Mouse (Mus musculus): Measurements from ENCODE around the gene Nfkbia. TPM values are rescaled to one million over a fixed set of nuclear protein-coding genes. Genes with fewer than 3 reads are reported as not detected.

The Nfkbia gene
- polyA plus RNA-seq (2015; fragmentation: Nextera tagmentation; extraction: Ambion mirVana): 48.8 and 52.9 TPM in 2 replicates

DNA sequence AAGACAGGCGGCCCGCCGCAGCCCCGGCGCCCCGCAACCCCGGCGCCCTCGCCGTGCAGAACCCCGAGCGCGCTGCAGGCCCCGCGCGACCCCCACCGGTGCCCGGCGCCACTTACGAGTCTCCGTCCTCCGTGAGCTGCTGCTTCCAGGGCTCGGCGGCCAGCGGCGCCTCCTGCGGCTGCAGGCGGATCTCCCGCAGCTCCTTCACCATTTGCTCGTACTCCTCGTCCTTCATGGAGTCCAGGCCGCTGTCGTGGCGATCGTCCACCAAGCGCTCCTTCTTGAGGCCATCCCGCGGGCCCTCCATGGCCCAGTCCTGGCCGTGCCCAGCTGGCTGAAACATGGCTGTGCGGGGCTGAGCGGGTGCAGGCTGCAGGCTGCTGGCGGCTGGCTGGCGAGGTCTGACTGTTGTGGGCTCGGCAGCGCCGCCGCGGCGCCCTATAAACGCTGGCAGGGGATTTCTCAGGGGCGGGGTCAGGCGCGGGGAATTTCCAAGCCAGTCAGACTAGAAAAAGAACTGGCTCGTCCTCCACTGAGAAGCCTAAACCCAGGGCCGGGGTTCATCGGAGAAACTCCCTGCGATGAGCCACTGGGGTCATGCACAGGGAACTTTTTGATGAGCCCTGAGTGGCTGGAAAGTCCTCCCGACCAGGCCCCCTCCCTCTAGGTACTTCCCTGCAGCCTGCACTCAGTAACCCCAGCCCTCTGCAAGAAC is at the start of gene Nfkbia:
Gene Nfkbia, minus strand, starts transcription at position 464 of the 715 bp plus-strand sequence.
- Histone ChIP-seq H3K4me3 (replicated peaks) (peak within 1 kb of the TSS; percentile 87), H3K27me3 (peaks cover 3% of the 10 kb centered on the region; the same call in 1 of the 2 replicates), H3K36me3 (peaks cover 33% of the 10 kb centered on the region), H3K9me3 (no peaks in the 10 kb centered on the region), H3K27ac (peak within 1 kb of the TSS; percentile 99), H3K4me2 (replicated peaks) (peak within 1 kb of the TSS; percentile 87), H3K4me1 (replicated peaks) (peaks cover 27% of the 10 kb centered on the region), H3K9ac (replicated peaks) (peak within 1 kb of the TSS; percentile 94)
- WGBS: under 1% methylated on average over 49 of the region's 58 CpGs
- ATAC-seq: peak; percentile 95

DNA sequence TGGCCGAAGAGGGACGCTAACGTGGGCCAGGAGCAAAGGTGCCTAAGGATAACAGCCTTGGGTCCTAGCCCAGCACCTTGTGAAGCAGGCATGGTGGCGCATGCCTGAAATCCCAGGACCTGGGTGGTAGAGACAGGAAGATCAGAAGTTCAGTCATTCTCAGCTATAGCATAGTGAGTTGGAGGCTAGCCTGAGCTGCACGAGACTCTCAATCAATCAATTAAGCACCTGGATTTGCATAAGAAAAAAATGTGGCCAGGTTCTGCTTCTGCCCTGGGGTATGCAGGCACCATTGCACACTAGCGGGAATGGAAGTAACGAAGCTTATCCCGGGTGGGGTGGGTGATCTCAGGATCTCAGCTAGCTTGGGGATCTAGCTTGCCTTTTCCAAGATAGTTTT is 46.7 kb upstream of the Nfkbia start:
- Histone ChIP-seq H3K9ac (replicated peaks) (no peak overlapping the region), H3K4me1 (replicated peaks) (peaks cover 20% of the 10 kb centered on the region), H3K4me2 (replicated peaks) (no peak overlapping the region), H3K4me3 (replicated peaks) (no peak overlapping the region), H3K36me3 (no peaks in the 10 kb centered on the region), H3K27me3 (peaks cover 12% of the 10 kb centered on the region; the same call in 1 of the 2 replicates), H3K9me3 (no peaks in the 10 kb centered on the region), H3K27ac (no peak overlapping the region)
- no peak for ATAC-seq
- 46% methylated on average over 8 of the region's 8 CpGs for WGBS

DNA sequence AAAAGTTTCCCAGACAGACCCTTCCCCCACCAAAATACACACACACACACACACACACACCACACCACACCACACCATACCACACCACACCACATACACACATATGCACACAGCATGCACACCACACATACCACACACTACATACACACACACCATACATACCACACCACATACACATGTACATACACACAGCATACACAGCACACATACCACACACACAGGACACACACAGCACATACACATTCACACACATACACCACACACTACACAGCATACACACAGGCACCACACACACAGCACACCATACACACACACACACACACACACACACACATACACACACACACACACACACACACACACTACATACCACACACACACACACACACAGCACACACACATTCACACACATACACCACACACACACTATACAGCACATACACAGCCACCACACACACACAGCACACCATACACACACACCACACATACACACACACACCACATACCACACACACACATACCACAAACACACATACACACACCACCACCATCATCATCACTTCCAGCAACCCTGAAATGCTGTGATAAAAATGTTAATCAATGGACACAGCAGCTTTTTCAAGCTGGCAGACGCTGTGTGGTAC is 46.0 kb upstream of the Nfkbia start:
- Histone ChIP-seq H3K36me3 (no peaks in the 10 kb centered on the region), H3K9ac (replicated peaks) (no peak overlapping the region), H3K4me1 (replicated peaks) (peaks cover 20% of the 10 kb centered on the region), H3K9me3 (no peaks in the 10 kb centered on the region), H3K4me2 (replicated peaks) (no peak overlapping the region), H3K27ac (no peak overlapping the region), H3K4me3 (replicated peaks) (no peak overlapping the region), H3K27me3 (peaks cover 16% of the 10 kb centered on the region; the same call in 1 of the 2 replicates)
- peak; percentile 85 for ATAC-seq
- 82% methylated on average over 1 of the region's 1 CpGs for WGBS

DNA sequence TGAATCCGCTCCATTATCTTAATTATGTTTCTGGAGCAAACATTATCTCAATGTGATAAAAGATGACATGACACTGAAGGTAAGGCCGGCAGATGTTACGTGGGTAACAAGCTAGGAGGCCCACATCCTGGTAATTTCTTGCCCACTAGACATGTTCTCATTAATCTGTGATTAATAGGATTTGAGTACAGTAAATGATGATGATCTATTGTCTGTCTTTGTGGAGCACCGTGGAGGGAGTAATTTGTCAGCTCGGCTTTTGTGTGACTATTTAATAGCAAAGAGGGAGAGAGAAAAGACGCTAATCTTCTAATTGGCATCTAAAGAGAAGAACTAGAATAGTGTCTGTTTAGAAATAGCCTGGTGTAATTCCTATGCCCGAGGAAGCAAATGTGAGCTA is 45.3 kb upstream of the Nfkbia start:
- Histone ChIP-seq H3K36me3 (no peaks in the 10 kb centered on the region), H3K27me3 (peaks cover 16% of the 10 kb centered on the region; the same call in 1 of the 2 replicates), H3K4me2 (replicated peaks) (no peak overlapping the region), H3K4me1 (replicated peaks) (peaks cover 20% of the 10 kb centered on the region), H3K4me3 (replicated peaks) (no peak overlapping the region), H3K27ac (no peak overlapping the region), H3K9ac (replicated peaks) (no peak overlapping the region), H3K9me3 (no peaks in the 10 kb centered on the region)
- 29% methylated on average over 7 of the region's 7 CpGs for WGBS
- no peak for ATAC-seq

DNA sequence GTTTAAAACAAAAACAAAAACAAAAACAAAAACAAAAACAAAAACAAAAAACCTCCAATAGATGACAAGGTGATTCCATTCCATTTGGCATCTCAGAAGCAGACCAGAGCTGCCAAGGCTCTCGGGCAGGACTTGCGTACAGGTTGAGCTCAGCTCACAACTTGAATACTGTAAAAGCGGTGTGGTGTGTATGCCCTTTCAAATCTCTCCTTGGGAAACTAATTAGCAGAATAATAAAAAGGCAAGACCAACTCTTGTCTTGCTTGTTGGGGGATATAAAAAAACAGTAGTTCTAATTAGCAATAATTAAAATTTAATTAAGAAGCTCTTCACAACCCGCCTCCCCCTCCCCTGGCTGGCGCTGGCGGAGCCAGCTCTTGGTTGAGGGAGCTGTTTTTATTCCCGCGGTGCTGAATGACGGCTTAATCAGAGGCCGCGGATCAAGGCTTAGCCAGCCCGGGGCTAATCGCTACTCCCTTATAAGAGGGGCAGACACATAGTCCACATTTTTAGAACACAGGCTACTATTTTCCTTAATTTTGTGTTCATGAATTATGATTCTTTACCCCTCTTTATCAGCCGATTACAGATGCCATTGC is 44.2 kb upstream of the Nfkbia start:
- Histone ChIP-seq H3K9ac (replicated peaks) (no peak overlapping the region), H3K27me3 (peaks cover 16% of the 10 kb centered on the region; the same call in 1 of the 2 replicates), H3K9me3 (no peaks in the 10 kb centered on the region), H3K4me3 (replicated peaks) (no peak overlapping the region), H3K4me2 (replicated peaks) (peak overlapping the region; percentile 34), H3K36me3 (no peaks in the 10 kb centered on the region), H3K27ac (no peak overlapping the region), H3K4me1 (replicated peaks) (peaks cover 20% of the 10 kb centered on the region)
- 5% methylated on average over 14 of the region's 14 CpGs for WGBS
- ATAC-seq: peak; percentile 81

DNA sequence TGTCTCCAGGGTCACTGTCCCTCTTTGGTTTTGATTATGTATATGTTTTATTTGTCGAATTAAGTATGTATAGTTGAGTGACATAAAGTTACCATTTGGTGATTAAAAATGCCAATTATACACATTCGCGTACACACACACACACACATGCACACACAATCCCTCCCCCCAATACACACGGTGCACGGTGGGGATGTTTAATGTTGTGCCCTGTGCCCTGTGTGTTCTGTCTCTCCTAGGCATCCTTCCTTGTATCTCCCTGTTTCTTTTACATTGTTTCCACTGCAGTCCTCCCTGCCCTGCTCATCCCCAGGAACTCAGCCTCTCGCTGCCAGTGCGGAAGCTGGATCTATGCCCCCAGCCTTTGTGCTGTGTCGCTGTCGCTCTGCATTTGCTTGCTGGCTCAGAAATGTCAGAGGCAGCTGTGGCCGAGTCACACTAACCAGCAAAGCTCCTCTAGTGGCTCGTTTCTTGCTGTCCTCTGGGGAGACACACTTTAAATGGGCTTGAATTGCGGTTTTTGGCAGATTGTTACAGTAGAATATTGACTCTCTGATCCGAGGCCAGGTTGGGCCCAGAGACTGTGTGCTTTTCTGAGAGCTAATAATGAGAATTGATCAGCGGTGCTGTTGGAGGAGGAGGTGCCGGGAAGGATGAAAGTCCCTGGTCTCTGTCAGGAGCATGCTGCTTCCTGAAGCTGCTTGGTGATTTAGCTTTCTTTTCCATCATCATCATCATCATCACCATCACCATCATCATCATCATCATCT is 34.7 kb upstream of the Nfkbia start:
- Histone ChIP-seq H3K9ac (replicated peaks) (no peak overlapping the region), H3K4me2 (replicated peaks) (peak overlapping the region; percentile 15; the same call in 1 of the 2 replicates), H3K36me3 (no peaks in the 10 kb centered on the region), H3K4me1 (replicated peaks) (peaks cover 8% of the 10 kb centered on the region; the same call in 1 of the 2 replicates), H3K4me3 (replicated peaks) (no peak overlapping the region), H3K9me3 (no peaks in the 10 kb centered on the region), H3K27me3 (no peaks in the 10 kb centered on the region), H3K27ac (peak overlapping the region; percentile 32; the same call in 1 of the 2 replicates)
- WGBS: 55% methylated on average over 15 of the region's 15 CpGs
- ATAC-seq: peak; percentile 79

DNA sequence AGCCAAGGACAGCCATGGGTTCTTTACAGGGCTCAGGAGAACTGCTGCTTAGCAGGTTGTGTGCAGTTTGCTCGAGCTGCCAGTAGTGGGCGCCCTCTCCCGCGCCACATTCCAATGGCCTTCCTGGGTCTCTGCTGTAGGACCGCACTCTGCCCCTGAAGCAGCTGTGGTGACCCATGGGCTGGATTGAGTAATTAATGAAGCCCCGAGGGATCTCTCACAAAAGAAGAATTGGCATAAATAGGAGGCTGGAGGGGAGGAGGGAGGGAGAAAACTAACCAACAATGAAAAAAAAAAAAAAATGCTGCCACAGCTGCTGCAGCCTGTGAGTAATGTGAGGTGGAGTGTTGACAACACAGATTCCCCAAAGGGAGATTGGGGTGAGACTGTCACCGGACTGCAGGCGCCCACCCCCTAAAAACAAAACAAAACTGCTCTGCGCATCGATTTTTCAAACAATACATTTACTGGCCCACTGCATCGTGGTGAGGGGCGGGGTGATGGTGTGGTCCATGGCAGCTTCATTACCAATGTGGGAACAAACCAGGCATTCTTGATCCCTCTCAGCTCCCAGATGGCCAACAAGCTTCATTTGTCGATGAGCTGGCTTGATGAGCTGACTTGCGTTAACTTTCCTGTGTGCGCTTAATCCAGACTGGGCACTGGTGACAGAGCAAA is 25.8 kb upstream of the Nfkbia start:
- Histone ChIP-seq H3K4me2 (replicated peaks) (peak overlapping the region; percentile 25), H3K4me3 (replicated peaks) (no peak overlapping the region), H3K27ac (0 out of 2 replicates have a peak overlapping the region, but pooled peaks have one; percentile 35), H3K9me3 (no peaks in the 10 kb centered on the region), H3K4me1 (replicated peaks) (peaks cover 7% of the 10 kb centered on the region; the same call in 1 of the 2 replicates), H3K36me3 (no peaks in the 10 kb centered on the region), H3K9ac (replicated peaks) (no peak overlapping the region), H3K27me3 (no peaks in the 10 kb centered on the region)
- 36% methylated on average over 15 of the region's 15 CpGs for WGBS
- ATAC-seq: peak; percentile 74

DNA sequence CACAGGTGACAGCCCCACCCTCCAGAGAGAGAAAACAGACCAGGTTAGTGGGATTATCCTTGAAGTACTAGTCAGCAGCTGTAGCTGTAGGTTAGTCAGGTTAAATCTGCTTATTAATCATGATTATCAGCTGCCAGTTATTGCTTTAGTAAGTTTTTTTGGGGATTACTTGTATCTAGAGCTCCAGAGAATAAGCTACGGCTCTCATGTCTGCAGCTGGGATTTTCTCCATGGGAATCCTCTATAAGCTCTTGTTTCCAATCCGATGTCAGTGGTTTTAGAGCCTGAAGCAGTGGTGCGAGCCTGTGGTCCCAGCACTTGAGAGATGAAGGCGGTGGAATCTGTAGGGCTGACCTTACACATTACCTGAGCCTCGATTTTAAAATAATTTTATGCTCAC is 16.4 kb upstream of the Nfkbia start:
- Histone ChIP-seq H3K9ac (replicated peaks) (no peak overlapping the region), H3K4me2 (replicated peaks) (no peak overlapping the region), H3K4me1 (replicated peaks) (no peaks in the 10 kb centered on the region), H3K27ac (no peak overlapping the region), H3K27me3 (no peaks in the 10 kb centered on the region), H3K9me3 (no peaks in the 10 kb centered on the region), H3K36me3 (no peaks in the 10 kb centered on the region), H3K4me3 (replicated peaks) (no peak overlapping the region)
- ATAC-seq: no peak
- WGBS: 84% methylated on average over 5 of the region's 5 CpGs

DNA sequence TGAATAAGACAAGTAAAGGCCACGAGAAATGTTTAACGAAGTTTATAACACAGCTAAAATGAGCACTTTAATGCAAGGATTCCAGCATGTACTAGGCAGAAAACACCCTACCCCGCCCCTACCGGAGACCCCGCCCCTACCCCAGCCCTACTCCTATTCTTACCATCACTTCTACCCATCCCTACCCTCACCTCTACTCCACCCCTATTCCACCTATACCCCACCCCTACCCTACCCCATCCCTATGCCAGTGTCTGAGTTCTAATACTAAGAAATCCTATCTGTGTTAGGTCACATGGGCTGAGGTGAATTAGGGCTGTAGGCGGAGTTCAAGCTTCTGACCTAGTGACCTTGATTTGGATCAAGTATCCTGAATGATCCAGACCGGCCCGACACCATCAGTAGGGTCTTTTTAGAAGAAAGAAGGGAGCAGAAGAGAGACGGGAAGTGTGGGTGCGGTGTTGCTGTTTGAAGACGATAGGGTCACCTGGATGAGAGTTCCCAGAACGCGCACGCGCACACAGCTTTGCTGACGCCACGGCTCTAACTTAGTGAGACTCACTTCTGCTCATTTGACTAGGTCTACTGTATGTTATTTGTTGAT is 15.0 kb upstream of the Nfkbia start:
- ATAC-seq: peak; percentile 62; the same call in 1 of the 2 replicates
- no peaks in the 10 kb centered on the region for H3K36me3 ChIP-seq
- H3K27ac ChIP-seq: no peak overlapping the region
- H3K9me3 ChIP-seq: no peaks in the 10 kb centered on the region
- no peak overlapping the region for H3K4me3 ChIP-seq (replicated peaks)
- H3K9ac ChIP-seq (replicated peaks): no peak overlapping the region
- peaks cover 5% of the 10 kb centered on the region; the same call in 1 of the 2 replicates for H3K27me3 ChIP-seq
- 87% methylated on average over 17 of the region's 17 CpGs for WGBS
- H3K4me2 ChIP-seq (replicated peaks): no peak overlapping the region
- H3K4me1 ChIP-seq (replicated peaks): no peaks in the 10 kb centered on the region

DNA sequence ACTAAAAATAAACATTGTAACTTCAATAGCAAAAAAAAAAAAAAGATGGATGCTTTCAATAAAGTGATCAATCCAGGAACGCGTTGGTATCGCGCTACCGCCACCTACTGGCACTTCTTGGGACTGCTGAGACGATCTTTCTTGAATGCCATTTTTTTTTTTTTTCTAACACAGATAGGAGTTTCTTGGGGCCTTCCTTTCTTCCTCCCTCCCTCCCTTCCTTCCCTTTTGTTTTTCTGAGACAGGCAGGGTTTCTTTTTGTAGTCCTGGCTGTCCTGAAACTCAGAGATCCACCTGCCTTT is 13.5 kb upstream of the Nfkbia start:
- no peak for ATAC-seq
- no peak overlapping the region for H3K4me3 ChIP-seq (replicated peaks)
- no peak overlapping the region for H3K27ac ChIP-seq
- no peak overlapping the region for H3K4me2 ChIP-seq (replicated peaks)
- H3K9me3 ChIP-seq: no peaks in the 10 kb centered on the region
- WGBS: under 1% methylated on average over 6 of the region's 6 CpGs
- no peak overlapping the region for H3K9ac ChIP-seq (replicated peaks)
- H3K4me1 ChIP-seq (replicated peaks): no peaks in the 10 kb centered on the region
- peaks cover 5% of the 10 kb centered on the region; the same call in 1 of the 2 replicates for H3K27me3 ChIP-seq
- no peaks in the 10 kb centered on the region for H3K36me3 ChIP-seq

Data from midbrain, embryonic 13.5 days (tissue).